Mouse (Mus musculus) forebrain, embryonic 11.5 days (tissue): ENCODE measurements around the gene Gmeb1. TPM values are rescaled to one million over a fixed set of nuclear protein-coding genes. Genes with fewer than 3 reads are reported as not detected.
A peak's percentile ranks its signal among the peaks of the same experiment; 100 is the strongest.

Experiments used
- ATAC-seq: fragments of 200-750 bp; cut with Nextera tagmentation; replicated peaks from 2 replicates; pipeline ENCODE4 v1.8.0; 2017; ENCODE audit warnings: moderate TSS enrichment; ENCODE audit not compliant: low FRiP score
- DNase-seq: peaks from one replicate; pipeline ENCODE4 v3.0.0-alpha.2; 2017; ENCODE audit warnings: low spot score
- H3K27ac ChIP-seq: fragments of 300-500 bp; sonication (generic); 2 replicates; pipeline ENCODE4 v1.5.1; 2014; ENCODE audit warnings: low read depth, low read length
- H3K27me3 ChIP-seq: fragments of 300-500 bp; sonication (generic); 2 replicates; pipeline ENCODE4 v1.6.1; 2014; ENCODE audit warnings: mild to moderate bottlenecking, low read length, mixed read lengths; ENCODE audit not compliant: control insufficient read depth, insufficient read depth
- H3K36me3 ChIP-seq: fragments of 300-500 bp; sonication (generic); 2 replicates; pipeline ENCODE4 v1.6.1; 2014; ENCODE audit warnings: mild to moderate bottlenecking, low read length, moderate library complexity, mixed read lengths; ENCODE audit not compliant: control insufficient read depth, insufficient read depth
- H3K4me1 ChIP-seq: fragments of 300-500 bp; sonication (generic); replicated peaks from 2 replicates; pipeline ENCODE4 v1.6.1; 2014; ENCODE audit warnings: low read length, mixed read lengths; ENCODE audit not compliant: control insufficient read depth, insufficient read depth
- H3K4me2 ChIP-seq: fragments of 300-500 bp; sonication (generic); 2 replicates; pipeline ENCODE4 v1.6.1; 2014; ENCODE audit warnings: low read depth, mild to moderate bottlenecking, low read length, moderate library complexity, mixed read lengths; ENCODE audit not compliant: severe bottlenecking
- H3K4me3 ChIP-seq: fragments of 300-500 bp; sonication (generic); 2 replicates; pipeline ENCODE4 v1.5.1; 2014; ENCODE audit warnings: low read depth, low read length
- H3K9ac ChIP-seq: fragments of 300-500 bp; sonication (generic); 2 replicates; pipeline ENCODE4 v1.6.1; 2014; ENCODE audit warnings: low read length
- H3K9me3 ChIP-seq: fragments of 300-500 bp; sonication (generic); 2 replicates; pipeline ENCODE4 v1.6.1; 2016; ENCODE audit warnings: low read length, mixed read lengths; ENCODE audit not compliant: control insufficient read depth
- WGBS: fragments of 180-500 bp; shearing (Covaris S2); extraction: QIAGEN DNeasy Blood & Tissue Kit; methylation state at CpG from one replicate; pipeline ENCODE4 v1.1.7; 2014; 5-methylcytosine and 5-hydroxymethylcytosine counted together
- polyA plus RNA-seq: library from polyadenylated mRNA; unstranded; fragments of >200 nt; fragmentation: Nextera tagmentation; extraction: Ambion mirVana; gene quantifications from 2 replicates; pipeline ENCODE4 v1.2.1, GENCODE M21; 2014

Gene Gmeb1
- polyA plus RNA-seq, 1 experiment from 2014 or later: 45.4 TPM

DNA sequence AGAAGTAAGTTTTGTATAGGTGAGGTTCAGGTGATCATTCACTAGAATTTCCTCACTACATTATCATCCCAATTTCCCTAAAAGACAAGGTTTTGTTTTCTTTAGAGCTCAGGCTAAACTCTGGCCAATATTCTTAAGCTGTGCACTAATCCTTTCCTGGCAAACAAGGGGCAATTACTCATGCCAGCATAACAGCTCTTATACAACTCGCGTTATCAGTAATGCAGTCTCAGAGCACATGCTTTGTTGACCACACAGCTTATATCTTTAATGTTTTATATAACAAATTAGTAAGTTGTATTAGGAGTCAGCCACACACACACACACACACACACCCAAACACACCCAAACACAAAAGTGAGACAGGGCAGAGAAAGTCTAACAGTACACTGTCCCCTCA, 51.1 kb downstream of the Gmeb1 start:
- no peak for ATAC-seq
- H3K9ac ChIP-seq: peak overlapping the region; percentile 100
- H3K4me3 ChIP-seq: peak overlapping the region; percentile 100
- H3K9me3 ChIP-seq: no peaks in the 10 kb centered on the region
- no peak overlapping the region for H3K27ac ChIP-seq
- H3K36me3 ChIP-seq: peaks cover 6% of the 10 kb centered on the region; the same call in 1 of the 2 replicates
- no peak for DNase-seq
- WGBS: 47% methylated on average over 2 of the region's 2 CpGs
- H3K4me1 ChIP-seq: peaks cover 8% of the 10 kb centered on the region; the same call in 1 of the 2 replicates
- H3K27me3 ChIP-seq: no peaks in the 10 kb centered on the region
- H3K4me2 ChIP-seq: peak overlapping the region; percentile 81

DNA sequence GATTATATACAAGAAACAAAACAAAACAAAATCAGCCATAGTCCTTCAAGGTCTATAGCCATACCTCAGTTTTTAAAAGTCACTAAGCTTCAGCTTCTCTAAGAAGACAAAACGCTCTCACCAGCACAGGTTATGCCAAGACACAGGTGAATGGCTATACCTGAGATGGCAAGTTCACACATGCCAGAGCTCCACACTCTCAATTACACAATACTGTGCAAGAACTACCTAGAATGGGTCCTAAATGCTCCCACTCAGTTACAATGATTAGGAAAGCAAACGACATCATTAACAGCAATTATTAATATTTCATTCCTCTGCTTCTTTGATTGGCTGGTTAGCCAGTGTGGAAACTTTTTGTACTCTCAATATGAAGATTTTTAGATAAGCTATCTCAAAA, 52.1 kb downstream of the Gmeb1 start:
- H3K4me3 ChIP-seq: no peak overlapping the region
- no peaks in the 10 kb centered on the region for H3K9me3 ChIP-seq
- WGBS: 93% methylated on average over 2 of the region's 2 CpGs
- H3K4me1 ChIP-seq: peaks cover 8% of the 10 kb centered on the region; the same call in 1 of the 2 replicates
- peaks cover 12% of the 10 kb centered on the region for H3K36me3 ChIP-seq
- no peak overlapping the region for H3K9ac ChIP-seq
- no peak for DNase-seq
- no peak overlapping the region for H3K4me2 ChIP-seq
- H3K27ac ChIP-seq: no peak overlapping the region
- ATAC-seq: no peak
- H3K27me3 ChIP-seq: no peaks in the 10 kb centered on the region

DNA sequence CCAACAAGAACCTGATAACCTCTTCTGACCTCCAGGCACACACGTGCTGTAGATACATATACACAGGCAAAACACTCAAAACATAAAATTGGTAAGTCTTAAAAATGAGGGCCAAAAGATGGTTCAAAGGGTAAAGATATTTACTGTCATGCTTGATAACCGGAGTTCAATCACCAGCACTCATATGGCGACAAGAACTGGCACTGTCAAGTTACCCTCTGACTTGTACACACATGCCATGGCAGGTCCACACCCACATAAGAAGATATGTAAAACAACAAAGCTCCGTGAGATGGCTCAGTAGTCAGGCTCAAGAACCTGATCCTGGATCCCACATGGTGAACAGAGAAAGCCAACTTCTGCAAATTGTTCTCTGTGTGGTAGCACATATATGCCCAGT, 54.1 kb downstream of the Gmeb1 start:
- H3K9ac ChIP-seq: no peak overlapping the region
- ATAC-seq (no peak), DNase-seq (no peak)
- 93% methylated on average over 4 of the region's 4 CpGs for WGBS
- H3K4me1 ChIP-seq: peaks cover 6% of the 10 kb centered on the region; the same call in 1 of the 2 replicates
- H3K9me3 ChIP-seq: no peaks in the 10 kb centered on the region
- H3K27ac ChIP-seq: no peak overlapping the region
- H3K4me2 ChIP-seq: no peak overlapping the region
- no peaks in the 10 kb centered on the region for H3K27me3 ChIP-seq
- H3K4me3 ChIP-seq: no peak overlapping the region
- peaks cover 12% of the 10 kb centered on the region for H3K36me3 ChIP-seq

DNA sequence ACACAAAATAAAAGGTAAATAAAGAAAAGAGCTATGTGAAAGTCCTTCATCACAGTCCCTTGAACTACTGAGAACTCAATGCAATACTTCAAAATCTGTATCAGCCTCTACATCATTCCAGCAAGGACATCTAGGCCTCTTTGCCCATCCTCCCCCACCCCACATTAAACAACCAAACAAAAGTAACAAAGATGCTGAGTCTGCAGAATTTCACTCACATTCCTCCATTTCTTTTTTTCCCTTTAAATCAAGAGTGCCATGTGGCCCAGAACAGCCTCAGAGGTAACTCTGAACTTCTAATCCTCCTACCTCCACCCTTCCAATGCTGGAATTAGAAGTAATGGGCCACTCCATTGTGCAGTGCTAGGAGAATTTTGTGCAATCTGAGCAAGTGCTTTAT, 62.6 kb downstream of the Gmeb1 start:
- H3K4me3 ChIP-seq: no peak overlapping the region
- no peak overlapping the region for H3K4me2 ChIP-seq
- peaks cover 3% of the 10 kb centered on the region for H3K4me1 ChIP-seq
- DNase-seq: no peak
- H3K36me3 ChIP-seq: peaks cover 4% of the 10 kb centered on the region; the same call in 1 of the 2 replicates
- H3K9me3 ChIP-seq: no peaks in the 10 kb centered on the region
- no peaks in the 10 kb centered on the region for H3K27me3 ChIP-seq
- no peak for ATAC-seq
- no peak overlapping the region for H3K27ac ChIP-seq
- no peak overlapping the region for H3K9ac ChIP-seq

DNA sequence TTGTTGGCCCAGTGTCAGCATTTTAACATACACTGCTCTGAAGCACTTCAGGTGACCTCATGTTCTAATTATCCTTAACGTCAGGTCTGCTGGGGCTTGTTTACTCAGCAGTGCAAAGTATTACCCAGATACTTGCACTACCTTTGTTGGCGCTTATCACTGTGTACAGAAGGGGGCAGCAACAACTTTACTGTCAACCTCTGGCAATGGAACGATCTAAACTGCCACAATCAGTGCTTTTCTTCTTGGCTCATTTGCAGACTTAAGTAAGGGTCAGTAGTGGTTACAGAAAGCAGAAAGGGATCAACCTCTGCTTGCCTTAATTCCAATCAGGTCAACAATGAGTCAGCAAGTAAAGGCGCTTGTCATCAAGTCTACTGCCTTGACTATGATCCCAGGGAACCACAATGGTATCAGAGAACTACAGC, 63.1 kb downstream of the Gmeb1 start:
- DNase-seq (no peak), ATAC-seq (no peak)
- 68% methylated on average over 4 of the region's 4 CpGs for WGBS
- Histone ChIP-seq H3K4me1 (peaks cover 3% of the 10 kb centered on the region), H3K4me3 (no peak overlapping the region), H3K36me3 (peaks cover 4% of the 10 kb centered on the region; the same call in 1 of the 2 replicates), H3K4me2 (no peak overlapping the region), H3K9ac (no peak overlapping the region), H3K27me3 (no peaks in the 10 kb centered on the region), H3K9me3 (no peaks in the 10 kb centered on the region), H3K27ac (no peak overlapping the region)

DNA sequence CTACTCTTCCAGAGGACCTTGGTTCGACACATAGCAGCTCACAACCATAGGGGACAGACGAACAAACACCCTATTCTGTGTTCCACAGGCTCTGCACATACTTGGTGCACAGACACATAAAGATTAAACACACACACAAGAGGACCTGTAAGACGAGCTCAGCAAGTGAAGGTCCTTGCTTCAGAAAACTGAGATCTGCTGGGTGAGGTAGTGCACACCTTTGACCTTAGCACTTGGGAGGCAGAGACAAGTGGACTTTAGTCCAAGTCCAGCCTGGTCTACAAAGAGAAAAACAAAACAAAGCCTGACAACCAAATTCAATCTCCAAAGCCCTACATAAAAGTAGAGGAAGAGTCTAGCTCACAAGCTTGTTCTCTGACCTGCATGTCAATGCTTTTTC, 66.4 kb downstream of the Gmeb1 start:
- ATAC-seq (no peak), DNase-seq (no peak)
- Histone ChIP-seq H3K4me2 (no peak overlapping the region), H3K36me3 (peaks cover 4% of the 10 kb centered on the region; the same call in 1 of the 2 replicates), H3K9ac (no peak overlapping the region), H3K27ac (no peak overlapping the region), H3K4me3 (no peak overlapping the region), H3K27me3 (no peaks in the 10 kb centered on the region), H3K4me1 (no peaks in the 10 kb centered on the region), H3K9me3 (no peaks in the 10 kb centered on the region)
- 92% methylated on average over 3 of the region's 3 CpGs for WGBS

DNA sequence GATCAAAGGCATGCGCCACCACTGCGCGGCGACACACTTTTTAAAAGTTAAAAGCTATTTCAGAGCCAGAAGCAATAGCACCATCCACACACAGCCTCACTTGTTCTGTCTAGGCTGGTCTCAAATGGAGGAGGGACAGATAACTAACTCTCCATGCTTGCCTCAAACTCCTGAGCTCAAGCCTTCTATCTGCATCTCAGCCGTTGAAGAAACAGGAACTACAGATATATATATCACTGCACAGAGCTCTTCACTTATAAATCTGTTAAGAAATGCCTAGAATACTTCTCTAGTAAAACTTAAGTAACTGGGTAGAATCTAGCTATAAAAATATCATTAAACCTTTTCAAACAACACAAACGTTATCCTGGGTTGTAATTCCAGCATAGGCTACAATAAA, 67.0 kb downstream of the Gmeb1 start:
- ATAC-seq (no peak), DNase-seq (no peak)
- Histone ChIP-seq H3K4me2 (no peak overlapping the region), H3K27me3 (no peaks in the 10 kb centered on the region), H3K4me1 (no peaks in the 10 kb centered on the region), H3K4me3 (no peak overlapping the region), H3K9ac (no peak overlapping the region), H3K9me3 (no peaks in the 10 kb centered on the region), H3K36me3 (peaks cover 4% of the 10 kb centered on the region; the same call in 1 of the 2 replicates), H3K27ac (no peak overlapping the region)
- WGBS: 96% methylated on average over 6 of the region's 6 CpGs

DNA sequence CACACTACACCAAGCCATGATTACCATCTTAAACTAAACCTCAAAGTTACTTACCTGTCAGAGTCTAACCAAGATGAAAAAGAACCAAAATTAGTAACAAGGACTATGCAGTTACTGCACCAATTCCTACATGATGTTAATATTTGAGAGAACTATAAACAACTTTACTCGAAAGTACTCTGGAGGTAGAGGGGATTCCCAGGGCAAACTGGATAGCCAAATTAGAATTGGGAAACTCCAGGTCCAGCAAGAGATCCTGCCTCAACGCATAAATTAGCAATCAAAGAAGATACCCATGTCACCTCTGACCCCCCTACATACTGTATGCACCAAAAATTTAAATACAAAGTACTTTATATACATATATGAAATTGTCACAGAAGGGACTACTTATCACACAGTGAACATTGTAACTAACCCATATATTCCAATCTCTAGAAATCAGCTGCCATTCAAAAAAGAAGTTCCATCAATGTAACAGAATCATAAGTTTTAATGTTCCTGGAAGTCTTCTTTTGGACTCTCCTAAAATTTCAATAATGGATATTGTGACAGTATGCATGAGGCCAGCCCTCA, 73.5 kb downstream of the Gmeb1 start:
- H3K9ac ChIP-seq: no peak overlapping the region
- H3K27me3 ChIP-seq: no peaks in the 10 kb centered on the region
- H3K9me3 ChIP-seq: no peaks in the 10 kb centered on the region
- H3K4me3 ChIP-seq: no peak overlapping the region
- H3K4me2 ChIP-seq: no peak overlapping the region
- H3K4me1 ChIP-seq: no peaks in the 10 kb centered on the region
- ATAC-seq (no peak), DNase-seq (no peak)
- no peak overlapping the region for H3K27ac ChIP-seq
- WGBS: 88% methylated on average over 2 of the region's 2 CpGs
- peaks cover 5% of the 10 kb centered on the region; the same call in 1 of the 2 replicates for H3K36me3 ChIP-seq

DNA sequence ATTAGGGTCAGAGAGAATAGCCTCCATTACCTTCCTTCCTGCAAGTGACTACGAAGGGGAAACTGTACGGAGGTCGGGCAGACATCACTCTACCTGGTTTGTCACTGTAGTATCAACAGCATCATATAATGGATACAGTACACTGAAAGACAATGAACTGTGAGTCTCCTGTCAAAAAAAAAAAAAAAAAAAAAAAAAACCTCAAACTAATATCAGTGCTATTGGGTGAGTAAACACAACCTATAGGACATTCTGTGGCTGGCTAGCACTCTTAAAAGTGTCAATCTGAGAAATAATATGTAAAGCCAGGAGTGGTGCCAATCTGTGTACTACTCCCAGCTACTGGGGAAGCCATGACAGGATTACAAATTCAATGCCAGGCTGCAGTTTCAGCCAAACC, 78.2 kb downstream of the Gmeb1 start:
- no peak for ATAC-seq
- Histone ChIP-seq H3K36me3 (peaks cover 5% of the 10 kb centered on the region; the same call in 1 of the 2 replicates), H3K4me2 (no peak overlapping the region), H3K4me3 (no peak overlapping the region), H3K9me3 (no peaks in the 10 kb centered on the region), H3K27ac (no peak overlapping the region), H3K9ac (no peak overlapping the region), H3K4me1 (no peaks in the 10 kb centered on the region), H3K27me3 (no peaks in the 10 kb centered on the region)
- DNase-seq: no peak
- 92% methylated on average over 3 of the region's 3 CpGs for WGBS
